In the genomic region with DNA sequence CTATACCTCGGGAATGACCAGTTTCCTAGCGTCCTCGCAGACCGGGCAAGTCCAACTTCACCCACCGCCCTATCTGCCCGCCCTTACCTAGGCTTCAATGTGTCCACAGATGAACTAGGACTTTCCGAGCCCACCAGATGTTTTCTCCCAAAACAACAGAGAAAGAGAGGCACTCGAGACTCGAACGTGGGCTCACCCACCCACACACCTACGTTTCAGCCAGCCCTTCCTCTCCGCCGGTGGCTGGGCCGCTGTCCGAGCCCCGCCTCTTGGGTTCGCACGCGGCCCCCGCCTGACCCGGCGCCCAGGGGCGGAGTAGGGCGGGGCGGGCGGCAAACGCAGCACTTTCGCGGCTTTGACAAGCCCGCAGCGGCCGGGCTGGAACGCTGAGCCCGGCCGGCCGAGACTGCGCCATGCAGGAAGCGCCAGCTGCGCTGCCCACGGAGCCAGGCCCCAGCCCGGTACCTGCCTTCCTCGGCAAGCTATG, we compare ENCODE assay signal across 8 mouse cellular contexts. TPM values are rescaled to one million over a fixed set of nuclear protein-coding genes. Genes with fewer than 3 reads are reported as not detected.
DNase-seq lines count a peak whose midpoint lies in the region; ATAC-seq lines count a peak whose summit lies in the region.

A gene (plus strand): TSS at position 341 of the 487 bp plus-strand sequence.

- peaks cover 98% of the 10 kb centered on the region for H3K27me3 ChIP-seq in neural tube, embryonic 11.5 days (ENCODE audit: control insufficient read depth, insufficient read depth, low read length)
- H3K27me3 ChIP-seq in forebrain, embryonic 15.5 days = peaks cover 94% of the 10 kb centered on the region
- H3K27me3 ChIP-seq in hindbrain, embryonic 14.5 days (ENCODE audit: control insufficient read depth, insufficient read depth, low read length) = peaks cover 93% of the 10 kb centered on the region
- peaks cover 85% of the 10 kb centered on the region for H3K27me3 ChIP-seq in limb, embryonic 15.5 days
- peaks cover 84% of the 10 kb centered on the region for H3K27me3 ChIP-seq in midbrain, embryonic 16.5 days (ENCODE audit: control insufficient read depth, insufficient read depth, low read depth, low read length)

- H3K9ac ChIP-seq in neural tube, embryonic 11.5 days (ENCODE audit: low read length) = peak within 1 kb of the TSS; percentile 2; the same call in 1 of the 2 replicates
- peak within 1 kb of the TSS; percentile 45 for H3K9ac ChIP-seq in forebrain, embryonic 15.5 days (replicated peaks)
- peak within 1 kb of the TSS; percentile 49 for H3K9ac ChIP-seq in hindbrain, embryonic 14.5 days
- H3K9ac ChIP-seq in limb, embryonic 15.5 days = 0 out of 2 replicates have a peak within 1 kb of the TSS, but pooled peaks have one; percentile 7
- H3K9ac ChIP-seq in midbrain, embryonic 16.5 days (ENCODE audit: low read depth, low read length) = peak within 1 kb of the TSS; percentile 70

- peaks cover 10% of the 10 kb centered on the region; the same call in 1 of the 2 replicates for H3K4me1 ChIP-seq in neural tube, embryonic 11.5 days (ENCODE audit: control insufficient read depth, insufficient read depth, low read length)
- H3K4me1 ChIP-seq in forebrain, embryonic 15.5 days = peaks cover 36% of the 10 kb centered on the region
- peaks cover 25% of the 10 kb centered on the region for H3K4me1 ChIP-seq in hindbrain, embryonic 14.5 days (replicated peaks; ENCODE audit: control insufficient read depth, insufficient read depth, low read length)
- peaks cover 42% of the 10 kb centered on the region for H3K4me1 ChIP-seq in limb, embryonic 15.5 days
- H3K4me1 ChIP-seq in midbrain, embryonic 16.5 days (ENCODE audit: control insufficient read depth, insufficient read depth, low read length) = peaks cover 20% of the 10 kb centered on the region

- H3K27ac ChIP-seq in neural tube, embryonic 11.5 days (ENCODE audit: low read depth, low read length) = no peak within 1 kb of the TSS
- peak within 1 kb of the TSS; percentile 11; the same call in 1 of the 2 replicates for H3K27ac ChIP-seq in forebrain, embryonic 15.5 days (replicated peaks)
- H3K27ac ChIP-seq in hindbrain, embryonic 14.5 days = no peak within 1 kb of the TSS
- H3K27ac ChIP-seq in limb, embryonic 15.5 days = no peak within 1 kb of the TSS
- peak within 1 kb of the TSS; percentile 67 for H3K27ac ChIP-seq in midbrain, embryonic 16.5 days (ENCODE audit: low read length)

- DNase-seq in neural tube, embryonic 11.5 days (ENCODE audit: low spot score) = peak; percentile 41
- DNase-seq in neural tube, embryonic 10.5 days (ENCODE audit: extremely low spot score, low spot score) = no peak
- DNase-seq in adrenal gland, postnatal 36 days = peak; percentile 79 to 88
- DNase-seq in hindbrain, embryonic 14.5 days (ENCODE audit: low spot score) = no peak
- no peak for DNase-seq in MN1 (ENCODE audit: low spot score)

- no peak; the same call in 1 of the 2 replicates for ATAC-seq in neural tube, embryonic 11.5 days (ENCODE audit: insufficient read depth, low FRiP score, low TSS enrichment)
- no peak for ATAC-seq in forebrain, embryonic 15.5 days (replicated peaks)
- no peak for ATAC-seq in hindbrain, embryonic 14.5 days (ENCODE audit: low FRiP score)
- no peak for ATAC-seq in limb, embryonic 15.5 days (ENCODE audit: insufficient number of reproducible peaks, low FRiP score, low TSS enrichment, low read depth)
- ATAC-seq in midbrain, embryonic 16.5 days = 0 out of 2 replicates have a peak, but pooled peaks have one; percentile 1

- under 1% methylated on average over 42 of the region's 42 CpGs for WGBS in neural tube, embryonic 11.5 days
- under 1% methylated on average over 42 of the region's 42 CpGs for WGBS in forebrain, embryonic 15.5 days
- WGBS in hindbrain, embryonic 14.5 days = under 1% methylated on average over 42 of the region's 42 CpGs
- WGBS in limb, embryonic 15.5 days = 1% methylated on average over 42 of the region's 42 CpGs
- WGBS in midbrain, embryonic 16.5 days = under 1% methylated on average over 31 of the region's 42 CpGs

- peak within 1 kb of the TSS; percentile 70 for H3K4me2 ChIP-seq in neural tube, embryonic 11.5 days (ENCODE audit: low read depth)
- H3K4me2 ChIP-seq in forebrain, embryonic 15.5 days (replicated peaks) = peak within 1 kb of the TSS; percentile 82
- peak within 1 kb of the TSS; percentile 58 for H3K4me2 ChIP-seq in hindbrain, embryonic 14.5 days (replicated peaks)
- H3K4me2 ChIP-seq in limb, embryonic 15.5 days = peak within 1 kb of the TSS; percentile 83
- H3K4me2 ChIP-seq in midbrain, embryonic 16.5 days (ENCODE audit: low read length) = peak within 1 kb of the TSS; percentile 94

- H3K4me3 ChIP-seq in neural tube, embryonic 11.5 days (ENCODE audit: low read depth, low read length) = peak within 1 kb of the TSS; percentile 41
- peak within 1 kb of the TSS; percentile 53 for H3K4me3 ChIP-seq in forebrain, embryonic 15.5 days
- peak within 1 kb of the TSS; percentile 41 for H3K4me3 ChIP-seq in hindbrain, embryonic 14.5 days (replicated peaks; ENCODE audit: low read length)
- H3K4me3 ChIP-seq in limb, embryonic 15.5 days = peak within 1 kb of the TSS; percentile 43
- H3K4me3 ChIP-seq in midbrain, embryonic 16.5 days (ENCODE audit: low read depth, low read length) = peak within 1 kb of the TSS; percentile 49

- H3K9me3 ChIP-seq in neural tube, embryonic 11.5 days (ENCODE audit: control insufficient read depth, low read length) = no peaks in the 10 kb centered on the region; the same call in 1 of the 2 replicates
- peaks cover 4% of the 10 kb centered on the region; the same call in 1 of the 2 replicates for H3K9me3 ChIP-seq in forebrain, embryonic 15.5 days
- H3K9me3 ChIP-seq in hindbrain, embryonic 14.5 days (ENCODE audit: control insufficient read depth, low read length) = no peaks in the 10 kb centered on the region
- H3K9me3 ChIP-seq in limb, embryonic 15.5 days = no peaks in the 10 kb centered on the region
- H3K9me3 ChIP-seq in midbrain, embryonic 16.5 days (replicated peaks; ENCODE audit: control insufficient read depth, low read length, poor library complexity, severe bottlenecking) = no peaks in the 10 kb centered on the region

- H3K36me3 ChIP-seq in neural tube, embryonic 11.5 days (ENCODE audit: control insufficient read depth, insufficient read depth, low read length) = no peaks in the 10 kb centered on the region
- H3K36me3 ChIP-seq in forebrain, embryonic 15.5 days = no peaks in the 10 kb centered on the region
- H3K36me3 ChIP-seq in hindbrain, embryonic 14.5 days (replicated peaks; ENCODE audit: control insufficient read depth, insufficient read depth) = no peaks in the 10 kb centered on the region
- H3K36me3 ChIP-seq in limb, embryonic 15.5 days = no peaks in the 10 kb centered on the region
- H3K36me3 ChIP-seq in midbrain, embryonic 16.5 days (ENCODE audit: control insufficient read depth, insufficient read depth, low read length) = no peaks in the 10 kb centered on the region

RNA-seq across cellular contexts. Expression of the gene that starts here (rescaled TPM):
- polyA plus RNA-seq in neural tube, embryonic 11.5 days (2014; fragmentation: Nextera tagmentation; extraction: Ambion mirVana) = not detected in 2 replicates
- total RNA-seq in adrenal gland, postnatal 36 days (2021) = 1 to 10 TPM; 1.3 to 1.6 TPM
- polyA plus RNA-seq in forebrain, embryonic 15.5 days (2015; fragmentation: Nextera tagmentation; extraction: Ambion mirVana) = 0.15 and 0.34 TPM in 2 replicates
- polyA plus RNA-seq in hindbrain, embryonic 14.5 days (2014; fragmentation: Nextera tagmentation; extraction: Ambion mirVana) = 0.63 and 0.79 TPM in 2 replicates
- polyA plus RNA-seq in limb, embryonic 15.5 days (2015; fragmentation: Nextera tagmentation; extraction: Ambion mirVana) = 0.33 and 0.41 TPM in 2 replicates
- polyA plus RNA-seq in midbrain, embryonic 16.5 days (2015; fragmentation: Nextera tagmentation; extraction: Ambion mirVana) = 0.35 and 0.40 TPM in 2 replicates

Comparison
In these comparisons a context has a peak if more than half of its experiments do, and no peak if none do; other contexts are left out.
1. Peak in DNase-seq, H3K4me3 ChIP-seq, H3K9ac ChIP-seq and H3K4me2 ChIP-seq in neural tube, embryonic 11.5 days; RNA of the gene not detected or under 1 TPM.
2. Peak in ATAC-seq, H3K4me3 ChIP-seq, H3K27ac ChIP-seq, H3K9ac ChIP-seq and H3K4me2 ChIP-seq in midbrain, embryonic 16.5 days; RNA of the gene not detected or under 1 TPM.
3. DNase-seq: peak in adrenal gland, postnatal 36 days (2 of 2); none in neural tube, embryonic 10.5 days (single experiment), hindbrain, embryonic 14.5 days (single experiment) and MN1 (single experiment).
4. H3K9ac ChIP-seq: peak in every context shown above with its lines; median percentile 70 in midbrain, embryonic 16.5 days; 49 in hindbrain, embryonic 14.5 days; 45 in forebrain, embryonic 15.5 days; 7 in limb, embryonic 15.5 days; 2 in neural tube, embryonic 11.5 days.
5. Peak in every context shown above with its lines, with median percentiles within 50 percentile points of each other: H3K4me2 ChIP-seq and H3K4me3 ChIP-seq.